Mouse (Mus musculus): Measurements from ENCODE around the gene Srpk2. TPM values are rescaled to one million over a fixed set of nuclear protein-coding genes. Genes with fewer than 3 reads are reported as not detected.
"Not testable (repeated sequence)": the region's sequence is repeated elsewhere in the genome, so short reads cannot be mapped to it uniquely, and the experiment has no call there.

Gene Srpk2
- 100 to 1,000 TPM; 141 to 143 TPM for total RNA-seq (2021)

- intact Hi-C loops (cut with DNase I), result no loop called here
- DNase-seq, result no peak
These were observed at the start of gene Srpk2 for GRCm38 (mm10) chr5:23684517-23684916. Srpk2 (minus strand) TSS chr5:23684617.

DNA sequence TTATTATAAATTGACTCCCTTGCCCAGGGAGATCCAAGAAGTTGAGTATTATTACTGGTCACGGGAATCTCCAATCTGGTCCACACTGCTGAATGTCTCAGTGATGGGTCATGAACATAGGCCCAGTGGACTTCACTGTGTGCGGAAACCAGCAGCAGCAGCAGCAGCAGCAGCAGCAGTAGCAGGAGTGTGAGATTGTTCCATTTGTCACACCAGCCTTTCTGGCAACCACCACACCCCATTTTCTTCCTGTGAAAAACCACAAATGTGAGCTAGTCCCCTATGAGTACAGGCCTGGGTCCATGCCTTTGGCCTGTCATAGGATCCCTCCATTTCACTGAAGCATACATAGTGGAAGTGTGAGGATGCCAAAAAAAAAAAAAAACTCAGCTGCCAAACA, 37.5 kb upstream of the Srpk2 start:
- no peak for DNase-seq
- intact Hi-C loops (cut with DNase I), result no loop called here

DNA sequence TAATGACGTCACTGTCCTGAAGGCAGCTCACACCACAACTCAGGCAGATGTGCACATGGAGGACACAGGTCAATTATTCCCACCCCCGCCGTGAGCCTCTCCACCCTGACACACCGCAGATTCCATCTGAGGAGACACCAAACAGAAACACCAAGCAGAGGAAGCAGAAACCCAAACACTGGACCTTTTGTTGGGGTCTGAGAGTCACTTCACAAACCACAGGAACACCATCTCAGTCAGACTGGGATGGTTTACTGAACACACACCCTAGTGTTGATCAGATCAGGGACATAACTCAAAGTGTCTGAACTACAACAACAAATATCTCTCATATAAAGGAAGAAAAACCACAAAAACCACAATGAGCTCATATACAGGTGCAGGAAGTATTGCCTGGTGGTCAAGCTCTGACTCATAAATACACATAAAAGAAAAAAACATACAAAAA, 34.5 kb upstream of the Srpk2 start:
- intact Hi-C loops (cut with DNase I), result no loop called here
- DNase-seq, result no peak

DNA sequence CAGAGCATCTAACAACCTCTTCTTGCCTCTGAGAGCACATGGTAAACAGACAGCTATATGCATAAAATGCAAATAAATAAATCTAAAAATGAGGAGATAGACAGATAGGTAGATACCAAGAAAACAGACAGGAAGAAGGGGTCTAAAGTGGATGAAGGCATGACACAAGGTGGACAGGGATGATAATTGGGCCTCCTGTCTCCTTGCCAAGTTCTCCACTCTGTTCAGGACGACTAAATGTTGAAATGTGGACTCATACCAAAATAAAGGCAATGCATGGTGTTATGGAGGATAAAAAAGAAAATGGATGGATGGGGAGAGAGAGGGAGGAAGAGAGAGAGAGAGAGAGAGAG, 33.7 kb upstream of the Srpk2 start:
- intact Hi-C loops (cut with DNase I), result no loop called here
- DNase-seq, result no peak

GRCm38 (mm10) chr5:23717469-23718181, 33.2 kb upstream of the Srpk2 start:
- DNase-seq, result no peak

GRCm38 (mm10) chr5:23713401-23714335, 29.3 kb upstream of the Srpk2 start:
- no peak for DNase-seq
- intact Hi-C loops (cut with DNase I), result no loop called here

More at GRCm38 (mm10) chr5:23717469-23718181, 33.2 kb upstream of the Srpk2 start:
- intact Hi-C loops (cut with DNase I), result no loop called here

DNA sequence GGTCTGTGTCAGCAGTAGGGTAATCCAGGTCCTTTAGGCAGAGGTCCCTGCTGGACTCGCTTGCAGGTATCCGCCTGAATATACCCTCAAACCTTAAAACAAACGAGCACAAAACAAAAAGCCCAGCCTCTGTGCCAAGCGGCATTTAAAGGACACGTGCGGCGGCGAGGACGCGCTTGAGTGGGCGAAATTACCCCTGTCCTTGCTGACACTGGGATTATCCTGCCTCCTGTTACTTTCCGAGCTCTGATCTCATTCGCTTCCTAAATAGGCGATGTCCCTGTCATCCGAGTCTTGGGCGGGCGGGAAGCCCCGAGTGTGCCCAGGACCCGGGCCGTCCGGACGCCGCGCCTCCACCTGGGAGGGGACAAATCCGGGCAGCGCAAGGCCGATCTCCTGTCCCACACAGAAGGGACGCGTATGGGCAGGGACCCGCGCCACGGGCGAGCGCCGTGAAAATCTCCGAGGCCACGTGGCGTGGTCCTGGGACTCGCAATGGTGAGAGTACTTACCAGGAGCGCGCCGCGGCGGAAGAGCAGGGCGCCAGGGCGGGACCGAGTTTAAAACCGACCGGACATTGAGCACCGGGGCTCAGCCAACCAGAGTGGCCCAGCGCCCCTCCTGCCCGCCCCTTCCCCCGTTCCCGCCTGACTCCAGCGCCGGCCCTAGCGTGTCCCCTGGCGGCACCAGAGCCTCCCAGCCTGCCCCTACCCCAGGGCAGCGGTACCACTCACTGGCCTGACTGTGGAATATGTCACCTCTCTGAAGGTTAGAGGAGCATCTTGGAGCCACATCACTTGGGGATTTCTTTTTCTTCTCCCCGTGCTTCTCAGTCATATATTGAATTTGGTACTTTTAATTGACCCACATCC, 27.9 kb upstream of the Srpk2 start:
- peak; percentile 88 for DNase-seq
- intact Hi-C loops (cut with DNase I), result no loop called here

GRCm38 (mm10) chr5:23711671-23712129, 27.3 kb upstream of the Srpk2 start:
- intact Hi-C loops (cut with DNase I); DNase-seq: not testable (repeated sequence)

DNA sequence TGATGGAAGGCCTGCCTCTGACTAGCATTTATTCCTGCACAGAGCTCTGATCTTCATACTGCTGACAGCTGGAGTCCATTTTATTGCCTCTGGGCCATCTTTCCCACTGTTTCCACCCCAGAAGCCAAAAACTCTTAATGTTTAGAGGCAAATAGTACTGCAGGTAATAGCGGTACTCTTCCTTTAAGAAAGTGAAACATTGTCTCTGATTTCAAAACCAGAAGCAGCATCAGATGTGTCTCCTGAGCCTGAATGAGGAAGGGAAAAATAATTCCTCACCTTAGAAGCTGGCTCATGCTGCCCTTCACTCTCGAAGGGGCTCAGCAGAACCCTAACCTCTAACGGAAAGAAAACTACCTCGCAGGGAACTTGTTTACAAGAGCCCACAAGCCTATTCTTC, 26.8 kb upstream of the Srpk2 start:
- DNase-seq, result no peak
- intact Hi-C loops (cut with DNase I), result no loop called here

- DNase-seq, result no peak
These were observed 25.2 kb upstream of the Srpk2 start for GRCm38 (mm10) chr5:23709661-23710060.

DNA sequence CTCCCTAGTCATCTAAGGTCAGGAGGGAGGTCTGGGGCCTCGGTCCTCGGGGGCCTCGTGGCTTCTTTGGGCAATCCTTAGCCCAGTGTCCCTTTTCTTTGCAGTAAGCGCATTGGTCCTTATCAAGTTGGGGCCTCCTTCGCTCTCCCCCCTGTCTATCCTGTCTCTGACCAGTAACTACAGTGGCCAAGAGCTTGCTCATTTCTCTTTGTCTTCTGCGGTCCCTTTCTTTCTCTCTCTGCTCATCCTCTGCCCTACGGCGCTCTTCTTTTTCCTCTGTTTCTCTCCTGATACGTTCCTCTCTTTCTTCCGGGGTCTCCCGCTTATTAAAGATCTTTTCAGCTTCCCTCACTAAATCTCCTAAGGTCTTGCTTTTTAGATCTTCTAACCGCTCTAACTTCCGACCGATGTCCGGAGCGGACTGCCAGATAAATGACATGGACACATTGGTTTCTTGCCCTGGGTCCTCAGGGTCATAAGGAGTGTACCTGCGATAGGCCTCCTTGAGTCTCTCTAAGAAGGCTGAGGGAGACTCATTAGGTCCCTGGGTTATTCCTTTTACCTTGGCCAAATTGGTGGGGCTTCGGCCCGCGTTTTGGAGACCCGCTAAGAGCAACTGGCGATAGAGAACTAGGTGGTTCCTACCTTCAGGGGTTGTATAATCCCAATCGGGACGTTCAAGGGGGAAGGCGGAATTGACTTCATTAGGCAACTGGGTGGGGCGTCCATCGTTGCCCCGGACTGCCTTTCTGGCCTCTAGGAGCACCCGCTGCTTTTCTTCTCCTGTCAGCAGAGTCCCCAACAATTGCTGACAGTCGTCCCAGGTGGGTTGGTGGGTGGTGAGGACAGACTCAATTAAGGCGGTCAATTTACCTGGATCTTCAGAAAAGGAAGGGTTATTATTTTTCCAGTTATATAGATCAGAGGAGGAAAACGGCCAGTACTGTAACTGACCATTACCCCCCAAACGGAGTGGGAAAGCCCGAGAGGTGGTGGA, 22.5 kb upstream of the Srpk2 start:
- DNase-seq; intact Hi-C loops (cut with DNase I): not testable (repeated sequence)

More at GRCm38 (mm10) chr5:23709661-23710060, 25.2 kb upstream of the Srpk2 start:
- intact Hi-C loops (cut with DNase I), result no loop called here

DNA sequence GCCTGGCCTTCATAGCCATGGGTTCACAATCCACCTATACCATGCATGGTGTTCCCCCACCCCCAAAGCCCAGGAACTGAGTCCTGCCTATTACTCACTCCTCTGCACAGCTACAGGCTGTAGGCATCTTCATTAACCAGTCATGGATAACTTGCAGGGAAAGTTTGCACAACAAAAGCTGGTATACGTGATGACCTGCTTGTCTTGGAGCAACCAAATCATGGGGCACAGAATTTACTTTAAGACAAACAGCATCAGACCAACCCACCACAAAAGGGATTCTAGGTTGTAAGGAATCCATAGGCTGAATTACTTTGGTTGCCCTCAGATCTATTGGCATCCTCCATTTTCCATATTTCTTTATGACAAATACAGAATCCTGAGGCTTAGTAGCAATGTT, 13.0 kb upstream of the Srpk2 start:
- no peak for DNase-seq
- intact Hi-C loops (cut with DNase I), result no loop called here

DNA sequence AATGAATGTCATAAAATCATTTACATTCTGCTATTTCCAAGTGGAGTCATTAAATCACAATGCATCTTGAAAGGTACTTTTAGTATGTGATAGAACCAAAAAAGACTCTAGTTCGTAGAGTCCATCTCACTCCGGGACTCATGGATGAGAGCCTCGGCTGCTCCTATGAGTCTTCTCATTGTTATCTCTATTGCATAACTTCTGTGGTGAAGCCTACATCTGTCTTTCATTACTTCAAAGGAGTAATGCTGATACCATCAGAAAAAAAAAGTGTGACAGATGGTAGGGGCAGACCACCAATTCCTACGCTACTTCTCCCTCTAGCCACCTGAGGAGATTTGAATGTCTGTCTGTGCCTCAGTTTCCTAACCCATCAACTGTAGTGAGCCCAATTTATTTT, 986 bp downstream of the Srpk2 start:
- intact Hi-C loops (cut with DNase I), result no loop called here

DNA sequence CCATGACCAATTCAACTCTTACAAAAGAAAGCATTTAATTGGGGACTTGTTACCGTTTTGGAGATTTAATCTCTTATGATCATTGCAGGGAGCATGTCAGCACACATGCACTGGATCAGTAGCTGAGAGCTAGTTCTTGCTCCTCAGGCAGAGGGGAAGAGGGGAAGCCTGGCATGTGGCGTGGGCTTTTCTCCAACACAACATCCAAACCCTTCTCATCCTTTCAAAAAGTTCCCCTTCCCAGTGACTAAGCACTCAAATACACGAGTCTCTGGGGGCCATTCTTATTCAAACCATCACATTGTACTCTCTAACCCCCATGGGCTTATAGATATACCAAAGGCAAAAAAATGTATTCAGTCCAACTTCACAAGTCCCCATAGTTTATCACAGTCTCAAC, 5.4 kb downstream of the Srpk2 start:
- intact Hi-C loops (cut with DNase I), result no loop called here
- DNase-seq, result no peak

More for the DNA sequence above, 986 bp downstream of the Srpk2 start:
- DNase-seq, result no peak

- intact Hi-C loops (cut with DNase I), result no loop called here
- DNase-seq, result no peak
These were observed 6.5 kb downstream of the Srpk2 start for GRCm38 (mm10) chr5:23677883-23678282.

DNA sequence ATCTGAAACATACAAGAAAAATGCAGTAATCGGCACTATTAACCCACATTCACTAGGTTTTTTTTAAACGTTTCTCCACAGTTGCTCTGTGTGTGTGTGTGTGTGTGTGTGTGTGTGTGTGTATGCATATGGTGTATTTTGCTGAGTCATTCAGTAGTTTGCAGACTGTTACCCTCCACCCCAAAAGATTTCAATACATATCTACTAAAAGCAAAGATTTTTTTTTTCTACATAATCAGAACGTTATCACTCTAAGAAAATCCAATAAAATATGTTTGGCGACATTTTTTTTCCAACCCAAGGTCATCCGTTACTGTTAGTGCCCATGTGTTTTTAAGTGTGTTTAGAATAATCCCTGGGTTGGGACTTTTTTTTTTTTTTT, 7.4 kb downstream of the Srpk2 start:
- DNase-seq, result no peak
- intact Hi-C loops (cut with DNase I), result no loop called here

- DNase-seq, result peak; percentile 63
- intact Hi-C loops (cut with DNase I), result no loop called here
These were observed 8.0 kb downstream of the Srpk2 start for GRCm38 (mm10) chr5:23676156-23677071.

DNA sequence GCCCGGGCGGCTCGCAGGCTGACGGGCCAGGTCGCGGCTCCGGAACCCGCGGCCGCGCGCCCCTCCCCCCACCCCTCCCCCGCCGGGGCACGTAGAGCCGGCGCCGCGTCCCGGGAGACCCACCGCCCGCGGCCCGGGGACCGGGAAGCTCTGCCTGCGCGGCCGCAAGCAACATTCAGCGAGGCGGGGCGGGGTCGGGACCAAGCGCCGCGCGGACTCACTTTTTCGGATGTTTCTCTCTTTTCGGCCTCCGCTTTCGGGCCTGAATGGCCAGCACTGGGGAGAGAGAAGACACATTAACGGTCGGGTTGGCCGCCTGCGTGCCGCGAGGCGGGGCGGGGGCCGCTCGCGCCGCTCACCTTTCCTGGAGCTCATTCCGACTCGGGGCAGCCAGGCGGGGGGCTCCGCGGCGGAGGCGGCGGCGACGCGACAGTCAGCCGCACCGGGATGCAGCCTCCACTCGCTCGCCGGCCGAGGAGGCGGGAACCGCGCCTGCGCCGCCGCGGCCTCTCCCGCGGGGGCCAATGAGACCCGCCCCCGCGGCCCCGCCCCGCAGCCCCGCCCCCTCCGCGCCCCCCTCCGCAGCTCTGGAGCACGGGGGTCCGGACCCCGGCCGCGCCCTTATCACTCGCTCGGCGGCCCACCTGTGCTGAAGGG, 8.8 kb downstream of the Srpk2 start:
- DNase-seq, result peak; percentile 79
- intact Hi-C loops (cut with DNase I), result no loop called here
